Mouse (Mus musculus): ENCODE results near the gene Foxn3. TPM values are rescaled to one million over a fixed set of nuclear protein-coding genes. Genes with fewer than 3 reads are reported as not detected.

Foxn3 gene
- total and polyA plus RNA-seq, 3 experiments: 9.7 to 26.8 (median 11.0) TPM

DNA sequence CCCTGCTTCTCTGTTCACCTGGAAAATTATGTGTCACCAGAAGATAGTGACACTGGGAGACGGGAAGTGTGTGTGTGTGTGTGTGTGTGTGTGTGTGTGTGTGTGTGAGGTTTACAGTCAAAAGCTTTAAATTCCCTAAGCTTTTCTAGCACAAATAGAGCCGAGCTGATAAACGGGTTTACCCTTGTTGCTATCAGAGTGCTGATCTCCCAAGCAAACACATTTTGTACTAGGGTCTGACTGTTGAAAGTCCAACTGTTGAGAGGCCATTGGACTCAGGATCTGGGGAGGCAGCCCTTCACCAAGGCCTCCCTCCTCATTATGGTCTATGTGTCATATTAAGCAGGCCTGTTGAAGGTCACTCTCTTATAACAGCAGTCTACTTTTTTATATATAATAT is 123.4 kb downstream of the Foxn3 start:
- no peak overlapping the region for H3K4me2 ChIP-seq (ENCODE audit: insufficient read depth, low read depth, poor library complexity, severe bottlenecking)
- in situ Hi-C loops (cut with MboI; ENCODE audit: low pct_ligation_motif_present, low pct_unique_long_range_greater_than_20kb, low sequenced_read_pairs): no loop called here
- no peaks in the 10 kb centered on the region for H3K27me3 ChIP-seq (replicated peaks)
- H3K9me3 ChIP-seq (replicated peaks; ENCODE audit: low read length): no peaks in the 10 kb centered on the region
- H3K4me1 ChIP-seq (ENCODE audit: control insufficient read depth in 1 of 2, insufficient read depth in 2 of 2): no peaks in the 10 kb centered on the region; a peak in 1 of 4 replicates
- no peak for DNase-seq (ENCODE audit: extremely low read depth)
- H3K79me2 ChIP-seq (replicated peaks; ENCODE audit: control insufficient read depth, extremely low read depth, insufficient read depth, poor library complexity, severe bottlenecking): no peaks in the 10 kb centered on the region
- no peak for TF ChIP-seq NRF1 (IDR thresholded peaks at IDR 0.05; ENCODE audit: low read depth, low read length)
- no peak for TF ChIP-seq USF2 (conservative IDR thresholded peaks at IDR 0.05; ENCODE audit: low read depth, low read length)
- H3K27ac ChIP-seq (ENCODE audit: insufficient read depth, low read depth): no peak overlapping the region
- H3K9ac ChIP-seq (ENCODE audit: insufficient read depth, low read depth): no peak overlapping the region
- no peak overlapping the region for H3K4me3 ChIP-seq (replicated peaks in 1 of 3; ENCODE audit: low read depth in 2 of 3, low read length in 2 of 3, poor library complexity in 1 of 3)
- H3K36me3 ChIP-seq (replicated peaks in 1 of 2; ENCODE audit: control insufficient read depth in 1 of 2, insufficient read depth in 1 of 2, low read length in 1 of 2): peaks cover 3 to 11% of the 10 kb centered on the region in 2 experiments
- dilution Hi-C loops (cut with MboI; ENCODE audit: extremely low pct_ligation_motif_present, extremely low pct_unique_long_range_greater_than_20kb, low sequenced_read_pairs): no loop called here

DNA sequence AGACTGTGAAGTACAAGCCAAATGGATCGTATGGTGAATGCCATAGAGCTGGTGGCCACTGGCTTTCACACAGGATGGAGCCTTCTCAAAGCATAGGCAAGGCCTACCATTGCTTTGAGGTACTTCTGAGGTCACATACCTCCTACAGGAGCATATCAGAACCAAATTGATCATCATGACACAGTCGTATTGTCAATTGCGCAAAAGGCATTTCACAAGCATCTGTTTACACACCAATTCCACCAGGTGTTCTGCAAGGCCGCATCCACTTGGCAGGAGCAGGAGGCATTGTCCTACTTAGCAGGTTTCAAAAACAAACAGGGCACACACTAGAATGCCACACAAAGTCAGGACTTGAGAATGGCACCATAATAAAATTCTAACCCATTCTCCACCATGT is 128.2 kb downstream of the Foxn3 start:
- dilution Hi-C loops (cut with MboI; ENCODE audit: extremely low pct_ligation_motif_present, extremely low pct_unique_long_range_greater_than_20kb, low sequenced_read_pairs) (no loop called here), in situ Hi-C loops (cut with MboI; ENCODE audit: low pct_ligation_motif_present, low pct_unique_long_range_greater_than_20kb, low sequenced_read_pairs) (no loop called here)
- H3K4me3 ChIP-seq (replicated peaks in 1 of 3; ENCODE audit: low read depth in 2 of 3, low read length in 2 of 3, poor library complexity in 1 of 3): no peak overlapping the region
- peak overlapping the region; percentile 17; the same call in 1 of the 2 replicates for H3K27ac ChIP-seq (ENCODE audit: insufficient read depth, low read depth)
- no peak overlapping the region for H3K9ac ChIP-seq (ENCODE audit: insufficient read depth, low read depth)
- H3K27me3 ChIP-seq (replicated peaks): no peaks in the 10 kb centered on the region
- H3K4me2 ChIP-seq (ENCODE audit: insufficient read depth, low read depth, poor library complexity, severe bottlenecking): no peak overlapping the region
- no peak for DNase-seq (ENCODE audit: extremely low read depth)
- no peaks in the 10 kb centered on the region; a peak in 2 of 4 replicates for H3K4me1 ChIP-seq (ENCODE audit: control insufficient read depth in 1 of 2, insufficient read depth in 2 of 2)
- no peaks in the 10 kb centered on the region for H3K9me3 ChIP-seq (replicated peaks; ENCODE audit: low read length)
- peaks cover 7 to 20% of the 10 kb centered on the region in 2 experiments for H3K36me3 ChIP-seq (replicated peaks in 1 of 2; ENCODE audit: control insufficient read depth in 1 of 2, insufficient read depth in 1 of 2, low read length in 1 of 2)
- H3K79me2 ChIP-seq (replicated peaks; ENCODE audit: control insufficient read depth, extremely low read depth, insufficient read depth, poor library complexity, severe bottlenecking): no peaks in the 10 kb centered on the region
- no peak for TF ChIP-seq MAFK (IDR thresholded peaks at IDR 0.05; ENCODE audit: insufficient replicate concordance, low read length)
- TF ChIP-seq NRF1 (IDR thresholded peaks at IDR 0.05; ENCODE audit: low read depth, low read length): no peak
- TF ChIP-seq RAD21 (IDR thresholded peaks at IDR 0.05; ENCODE audit: low read depth, low read length): no peak
- TF ChIP-seq GABPA (IDR thresholded peaks at IDR 0.05; ENCODE audit: insufficient replicate concordance, low read depth, low read length): no peak
- TF ChIP-seq MEF2A (IDR thresholded peaks at IDR 0.05; ENCODE audit: borderline replicate concordance, low read depth, low read length): no peak
- no peak for TF ChIP-seq JUN (IDR thresholded peaks at IDR 0.05; ENCODE audit: insufficient read depth, low read depth, low read length)
- TF ChIP-seq CTCF (conservative IDR thresholded peaks at IDR 0.05 in 1 of 2, IDR thresholded peaks at IDR 0.05 in 1 of 2; ENCODE audit: low read depth in 2 of 2, low read length in 2 of 2): no peak
- no peak for TF ChIP-seq TBP (conservative IDR thresholded peaks at IDR 0.05; ENCODE audit: low read depth, low read length)
- no peak for TF ChIP-seq MAX (IDR thresholded peaks at IDR 0.05; ENCODE audit: low read length)
- no peak for TF ChIP-seq USF2 (conservative IDR thresholded peaks at IDR 0.05; ENCODE audit: low read depth, low read length)
- TF ChIP-seq CHD1 (IDR thresholded peaks at IDR 0.05; ENCODE audit: low read depth, low read length): no peak
- TF ChIP-seq POLR2AphosphoS2 (IDR thresholded peaks at IDR 0.05; ENCODE audit: low read depth, low read length): no peak
- TF ChIP-seq JUND (conservative IDR thresholded peaks at IDR 0.05; ENCODE audit: low read depth, low read length): no peak
- TF ChIP-seq RCOR1 (conservative IDR thresholded peaks at IDR 0.05; ENCODE audit: low read depth, low read length): no peak
- no peak for TF ChIP-seq PAX5 (IDR thresholded peaks at IDR 0.05; ENCODE audit: low read length)
- no peak for TF ChIP-seq BHLHE40 (IDR thresholded peaks at IDR 0.05; ENCODE audit: low read depth, low read length)
- no peak for TF ChIP-seq NELFE (IDR thresholded peaks at IDR 0.05; ENCODE audit: low read depth, low read length)
- TF ChIP-seq E2F4 (IDR thresholded peaks at IDR 0.05; ENCODE audit: insufficient replicate concordance, low read depth, low read length): no peak

Measured in CH12.LX (cell line).